Mouse (Mus musculus): ENCODE results near the gene Fev. TPM values are rescaled to one million over a fixed set of nuclear protein-coding genes. Genes with fewer than 3 reads are reported as not detected.

The Fev gene
- polyA plus RNA-seq, 1 experiment from 2014 or later = 3.3 TPM

MicroRNAs within 50 kb of the gene (microRNA counts, 519-probe panel; counts per million panel counts)
- microRNA mmu-miR-375 = not detected

Small RNA genes within 50 kb of the gene (microRNA-seq; reads per million reads assigned to microRNA genes)
- gene Mir375 = 453 reads per million, percentile 72 among the genes with 10 or more reads in this experiment

Other genes starting within 250 kb of the Fev start
- 10.4 and 20.1 TPM in 2 replicates for gene Ttll4, start 223.7 kb downstream of the Fev start, polyA plus RNA-seq (2014; fragmentation: Nextera tagmentation; extraction: Ambion mirVana)
- 0.53 and 2.1 TPM in 2 replicates for gene Cyp27a1, start 171.8 kb downstream of the Fev start, polyA plus RNA-seq (2014; fragmentation: Nextera tagmentation; extraction: Ambion mirVana)
- gene Prkag3, start 136.2 kb downstream of the Fev start, polyA plus RNA-seq (2014; fragmentation: Nextera tagmentation; extraction: Ambion mirVana) = not detected in 2 replicates
- gene Wnt6, start 113.5 kb downstream of the Fev start, polyA plus RNA-seq (2014; fragmentation: Nextera tagmentation; extraction: Ambion mirVana) = 2.7 TPM in 1 of 2 replicates, not detected in the other
- gene Wnt10a, start 93.9 kb downstream of the Fev start, polyA plus RNA-seq (2014; fragmentation: Nextera tagmentation; extraction: Ambion mirVana) = 0.11 and 0.36 TPM in 2 replicates
- 16.5 and 29.9 TPM in 2 replicates for gene Cdk5r2, start 30.5 kb downstream of the Fev start, polyA plus RNA-seq (2014; fragmentation: Nextera tagmentation; extraction: Ambion mirVana)
- 0.77 TPM in 1 of 2 replicates, not detected in the other for gene Cryba2, start 7.7 kb upstream of the Fev start, polyA plus RNA-seq (2014; fragmentation: Nextera tagmentation; extraction: Ambion mirVana)
- gene Cfap65, start 50.2 kb upstream of the Fev start, polyA plus RNA-seq (2014; fragmentation: Nextera tagmentation; extraction: Ambion mirVana) = 0.13 and 0.34 TPM in 2 replicates
- gene Ihh, start 66.3 kb upstream of the Fev start, polyA plus RNA-seq (2014; fragmentation: Nextera tagmentation; extraction: Ambion mirVana) = 0.16 TPM in 1 of 2 replicates, not detected in the other
- 6.9 and 7.7 TPM in 2 replicates for gene Nhej1, start 239.8 kb upstream of the Fev start, polyA plus RNA-seq (2014; fragmentation: Nextera tagmentation; extraction: Ambion mirVana)
- gene Slc23a3, start 248.5 kb upstream of the Fev start, polyA plus RNA-seq (2014; fragmentation: Nextera tagmentation; extraction: Ambion mirVana) = not detected in 2 replicates